Comparison of ENCODE assay signal across 8 mouse cellular contexts in the genomic region with DNA sequence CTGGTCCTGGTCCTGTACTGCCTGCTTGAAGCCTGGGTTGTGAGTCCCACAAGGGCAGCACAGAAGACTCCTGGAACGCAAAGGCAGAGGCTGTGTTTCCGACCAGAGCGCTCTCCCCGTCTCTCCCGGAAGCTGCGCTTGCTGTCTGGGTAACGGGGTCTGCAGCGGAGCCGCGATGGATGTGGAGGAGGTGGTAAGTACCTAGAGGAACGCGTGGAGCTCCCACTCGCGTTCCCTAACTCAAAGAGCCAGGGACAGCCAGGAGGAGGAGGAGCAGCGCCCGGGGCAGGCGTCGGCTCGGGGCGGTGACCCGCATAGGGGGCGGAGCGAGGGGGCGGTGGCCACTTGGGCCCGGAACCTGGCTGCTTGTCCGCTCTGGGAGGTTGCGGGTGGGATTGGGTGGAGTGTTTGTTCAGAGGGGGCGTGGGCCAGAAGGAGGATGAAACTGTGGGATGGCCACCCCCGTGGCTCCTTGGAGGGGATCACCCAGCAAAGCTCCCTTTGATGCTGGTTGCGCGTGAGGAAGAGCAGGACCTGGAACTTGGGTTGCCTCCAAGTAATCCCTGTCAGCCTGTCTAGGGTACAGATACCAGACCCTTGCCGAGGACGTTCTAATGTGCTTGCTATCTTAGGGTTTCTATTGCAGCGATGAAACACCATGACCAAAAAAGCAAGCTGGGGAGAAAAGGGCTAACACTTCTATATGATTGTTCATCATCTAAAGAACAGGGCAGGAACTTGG.
A peak's percentile ranks its signal among the peaks of the same experiment; 100 is the strongest.
DNase-seq lines count a peak whose midpoint lies in the region; ATAC-seq and TF ChIP-seq lines count a peak whose summit lies in the region.
"Not testable (repeated sequence)": the region's sequence is repeated elsewhere in the genome, so short reads cannot be mapped to it uniquely, and the experiment has no call there.

No protein-coding gene starts in this region.

- H3K9ac ChIP-seq in lung, embryonic 16.5 days (ENCODE audit: low read length): peak overlapping the region; percentile 75

- DNase-seq in MN1 (ENCODE audit: low spot score): peak; percentile 88
- DNase-seq in cerebellum, adult 9-10 months: peak; percentile 74
- DNase-seq in hindbrain, embryonic 10.5 days (ENCODE audit: low spot score): peak; percentile 40
- DNase-seq in layer of hippocampus, adult 9-11 months: peak; percentile 45
- peak; percentile 34 to 39 for DNase-seq in thymus, adult 18-20 months

- H3K36me3 ChIP-seq in hindbrain, embryonic 10.5 days; lung, embryonic 16.5 days (ENCODE audit: control insufficient read depth, insufficient read depth, low read length): not testable (repeated sequence)

- peak; percentile 82 for ATAC-seq in frontal cortex, adult (ENCODE audit: low TSS enrichment)
- peak; percentile 94 for ATAC-seq in lung, embryonic 16.5 days (ENCODE audit: low read depth)

- not testable (repeated sequence) for TF ChIP-seq POLR2A in olfactory bulb, adult 2 months (IDR thresholded peaks at IDR 0.05; ENCODE audit: insufficient read depth, low read depth, low read length)

- H3K4me1 ChIP-seq in hindbrain, embryonic 10.5 days (replicated peaks); lung, embryonic 16.5 days (replicated peaks; ENCODE audit: control insufficient read depth, insufficient read depth, low read length); olfactory bulb, adult 2 months (ENCODE audit: control insufficient read depth, insufficient read depth, low read length): not testable (repeated sequence)

- peak overlapping the region; percentile 65 for H3K4me3 ChIP-seq in hindbrain, embryonic 10.5 days
- peak overlapping the region; percentile 68 for H3K4me3 ChIP-seq in lung, embryonic 16.5 days (ENCODE audit: low read length)
- H3K4me3 ChIP-seq in olfactory bulb, adult 2 months (ENCODE audit: insufficient read depth, low read depth, low read length): peak overlapping the region; percentile 66

- WGBS in hindbrain, embryonic 10.5 days: 4% methylated on average over 34 of the region's 34 CpGs
- WGBS in lung, embryonic 16.5 days: 2% methylated on average over 34 of the region's 34 CpGs
- 2% methylated on average over 33 of the region's 34 CpGs for WGBS in olfactory bulb, adult 2 months

- H3K27me3 ChIP-seq in hindbrain, embryonic 10.5 days (ENCODE audit: insufficient read depth, poor library complexity, severe bottlenecking); lung, embryonic 16.5 days (ENCODE audit: control insufficient read depth, insufficient read depth, low read depth, low read length): not testable (repeated sequence)

- peak overlapping the region; percentile 70 for H3K4me2 ChIP-seq in lung, embryonic 16.5 days (ENCODE audit: low read depth, low read length)

- not testable (repeated sequence) for H3K9me3 ChIP-seq in hindbrain, embryonic 10.5 days; lung, embryonic 16.5 days (ENCODE audit: control insufficient read depth, low read length)

- not testable (repeated sequence) for TF ChIP-seq CTCF in olfactory bulb, adult 2 months (IDR thresholded peaks at IDR 0.05; ENCODE audit: insufficient read depth, low read depth, low read length)

- H3K27ac ChIP-seq in hindbrain, embryonic 10.5 days: peak overlapping the region; percentile 79
- H3K27ac ChIP-seq in lung, embryonic 16.5 days (ENCODE audit: low read length); olfactory bulb, adult 2 months (ENCODE audit: insufficient read depth, low read depth, low read length): not testable (repeated sequence)

Comparison
In these comparisons a context has a peak if more than half of its experiments do, and no peak if none do; other contexts are left out.
1. DNase-seq: peak in every context shown above with its lines; median percentile 88 in MN1; 74 in cerebellum, adult 9-10 months; 45 in layer of hippocampus, adult 9-11 months; 40 in hindbrain, embryonic 10.5 days; 36 in thymus, adult 18-20 months.